Mouse (Mus musculus) lung, adult 2 months (tissue): Measurements from ENCODE around the gene Myog. TPM values are rescaled to one million over a fixed set of nuclear protein-coding genes. Genes with fewer than 3 reads are reported as not detected.
"Not testable (repeated sequence)": the region's sequence is repeated elsewhere in the genome, so short reads cannot be mapped to it uniquely, and the experiment has no call there.

Experiments
- DNase-seq: peaks from one replicate; pipeline ENCODE4 v3.0.0; 2022
- H3K4me1 ChIP-seq: fragments of 200-500 bp; 2 replicates; pipeline ENCODE4 v1.6.1; 2011; ENCODE audit warnings: low read length; ENCODE audit not compliant: control insufficient read depth, insufficient read depth
- H3K4me3 ChIP-seq: fragments of 200-500 bp; replicated peaks from 2 replicates; pipeline ENCODE3; 2011; ENCODE audit warnings: low read depth, mild to moderate bottlenecking, control low read depth, low read length; ENCODE audit errors: extremely low read depth
- CTCF ChIP-seq: fragments of 200-500 bp; IDR thresholded peaks from 2 replicates; pipeline ENCODE4 v1.5.1; 2011; ENCODE audit warnings: mild to moderate bottlenecking, low read length, control low read depth; ENCODE audit not compliant: insufficient read depth
- POLR2A ChIP-seq: fragments of 200-500 bp; IDR thresholded peaks from 2 replicates; pipeline ENCODE4 v1.6.1; 2011; ENCODE audit warnings: low read depth, mild to moderate bottlenecking, control low read depth, low read length, borderline replicate concordance; ENCODE audit errors: extremely low read depth
- WGBS: fragments of 180-500 bp; shearing (Covaris S2); methylation state at CpG from one replicate; pipeline ENCODE4 v1.1.7; 2018; 5-methylcytosine and 5-hydroxymethylcytosine counted together
- polyA plus RNA-seq: library from polyadenylated mRNA; depleted of rRNA; stranded (reverse); fragments of >200 nt; gene quantifications from 2 replicates; pipeline ENCODE4 v1.2.3, GENCODE M21; 2012; rRNA removed

Gene Myog
- 1.7 TPM in 1 of 2 replicates, not detected in the other for polyA plus RNA-seq

GRCm38 (mm10) chr1:134289598-134290099 lies at the start of gene Myog:
Myog (plus strand) TSS chr1:134289989.
- no peak for DNase-seq
- TF ChIP-seq POLR2A (no peak), CTCF (no peak)
- 66% methylated on average over 11 of the region's 11 CpGs for WGBS
- H3K4me3 ChIP-seq, result no peak within 1 kb of the TSS
- peaks cover 2% of the 10 kb centered on the region; the same call in 1 of the 2 replicates for H3K4me1 ChIP-seq

GRCm38 (mm10) chr1:134240701-134241100 lies 49.1 kb upstream of the Myog start:
- no peak for DNase-seq
- WGBS, result 74% methylated on average over 9 of the region's 9 CpGs
- H3K4me3 ChIP-seq, result no peak overlapping the region
- TF ChIP-seq CTCF (no peak), POLR2A (no peak)
- H3K4me1 ChIP-seq, result no peaks in the 10 kb centered on the region

GRCm38 (mm10) chr1:134241298-134241697 lies 48.5 kb upstream of the Myog start:
- no peak for DNase-seq
- 73% methylated on average over 8 of the region's 8 CpGs for WGBS
- TF ChIP-seq CTCF (no peak), POLR2A (no peak)
- Histone ChIP-seq H3K4me3 (no peak overlapping the region), H3K4me1 (no peaks in the 10 kb centered on the region)

- TF ChIP-seq CTCF (no peak), POLR2A (no peak)
- no peak overlapping the region for H3K4me3 ChIP-seq
- H3K4me1 ChIP-seq, result no peaks in the 10 kb centered on the region
- 60% methylated on average over 2 of the region's 2 CpGs for WGBS
- no peak for DNase-seq
Measured at GRCm38 (mm10) chr1:134242286-134242685, 47.5 kb upstream of the Myog start.

GRCm38 (mm10) chr1:134243505-134243904 lies 46.3 kb upstream of the Myog start:
- WGBS, result 61% methylated on average over 6 of the region's 6 CpGs
- TF ChIP-seq POLR2A, result no peak
- DNase-seq, result peak; percentile 44
- Histone ChIP-seq H3K4me1 (no peaks in the 10 kb centered on the region), H3K4me3 (no peak overlapping the region)

- Histone ChIP-seq H3K4me3 (no peak overlapping the region), H3K4me1 (no peaks in the 10 kb centered on the region)
- DNase-seq, result peak; percentile 90
- TF ChIP-seq POLR2A (no peak), CTCF (peak; percentile 75)
- 20% methylated on average over 35 of the region's 35 CpGs for WGBS
Measured at GRCm38 (mm10) chr1:134243948-134244914, 45.6 kb upstream of the Myog start.

GRCm38 (mm10) chr1:134245004-134245717 lies 44.6 kb upstream of the Myog start:
- no peaks in the 10 kb centered on the region for H3K4me1 ChIP-seq
- WGBS, result 72% methylated on average over 14 of the region's 14 CpGs
- DNase-seq, result no peak
- no peak overlapping the region for H3K4me3 ChIP-seq
- TF ChIP-seq POLR2A, result no peak
- TF ChIP-seq CTCF, result no peak

- no peak for DNase-seq
Measured at GRCm38 (mm10) chr1:134246590-134246989, 43.2 kb upstream of the Myog start.

GRCm38 (mm10) chr1:134249681-134250080 lies 40.1 kb upstream of the Myog start:
- not testable (repeated sequence) for H3K4me1 ChIP-seq, DNase-seq, H3K4me3 ChIP-seq
- 61% methylated on average over 1 of the region's 1 CpGs for WGBS

More at GRCm38 (mm10) chr1:134246590-134246989, 43.2 kb upstream of the Myog start:
- no peaks in the 10 kb centered on the region for H3K4me1 ChIP-seq
- no peak overlapping the region for H3K4me3 ChIP-seq
- 59% methylated on average over 4 of the region's 4 CpGs for WGBS
- no peak for TF ChIP-seq CTCF
- TF ChIP-seq POLR2A, result no peak

GRCm38 (mm10) chr1:134264341-134264740 lies 25.4 kb upstream of the Myog start:
- TF ChIP-seq CTCF, result no peak
- TF ChIP-seq POLR2A, result no peak
- DNase-seq, result no peak
- Histone ChIP-seq H3K4me1 (no peaks in the 10 kb centered on the region), H3K4me3 (no peak overlapping the region)
- 87% methylated on average over 6 of the region's 6 CpGs for WGBS

- no peak for DNase-seq
- 32% methylated on average over 2 of the region's 2 CpGs for WGBS
- no peak for TF ChIP-seq POLR2A
- TF ChIP-seq CTCF, result no peak
- no peaks in the 10 kb centered on the region for H3K4me1 ChIP-seq
- no peak overlapping the region for H3K4me3 ChIP-seq
Measured at GRCm38 (mm10) chr1:134265797-134266196, 24.0 kb upstream of the Myog start.
